Mouse (Mus musculus): ENCODE data around the gene Cops6. TPM values are rescaled to one million over a fixed set of nuclear protein-coding genes. Genes with fewer than 3 reads are reported as not detected.

The Cops6 gene
- total RNA-seq, 1 experiment from 2014 or later, result 14.2 TPM

- no peak for ATAC-seq (ENCODE audit: extremely low read depth, insufficient number of reproducible peaks, low FRiP score, poor library complexity, severe bottlenecking)
Observed at GRCm38 (mm10) chr5:138173217-138173616, 12.3 kb downstream of the Cops6 start.

- peak; percentile 62 for ATAC-seq (ENCODE audit: extremely low read depth, insufficient number of reproducible peaks, low FRiP score, poor library complexity, severe bottlenecking)
Observed at GRCm38 (mm10) chr5:138186950-138187638, 26.2 kb downstream of the Cops6 start, which contains the start of the genes Taf6 and Cnpy4. TSS of gene Taf6 (minus strand) at chr5:138187451. TSS of gene Cnpy4 (plus strand) at chr5:138187485.

- ATAC-seq (ENCODE audit: extremely low read depth, insufficient number of reproducible peaks, low FRiP score, poor library complexity, severe bottlenecking), result peak; percentile 76
Observed at GRCm38 (mm10) chr5:138187661-138188306, 26.9 kb downstream of the Cops6 start.

DNA sequence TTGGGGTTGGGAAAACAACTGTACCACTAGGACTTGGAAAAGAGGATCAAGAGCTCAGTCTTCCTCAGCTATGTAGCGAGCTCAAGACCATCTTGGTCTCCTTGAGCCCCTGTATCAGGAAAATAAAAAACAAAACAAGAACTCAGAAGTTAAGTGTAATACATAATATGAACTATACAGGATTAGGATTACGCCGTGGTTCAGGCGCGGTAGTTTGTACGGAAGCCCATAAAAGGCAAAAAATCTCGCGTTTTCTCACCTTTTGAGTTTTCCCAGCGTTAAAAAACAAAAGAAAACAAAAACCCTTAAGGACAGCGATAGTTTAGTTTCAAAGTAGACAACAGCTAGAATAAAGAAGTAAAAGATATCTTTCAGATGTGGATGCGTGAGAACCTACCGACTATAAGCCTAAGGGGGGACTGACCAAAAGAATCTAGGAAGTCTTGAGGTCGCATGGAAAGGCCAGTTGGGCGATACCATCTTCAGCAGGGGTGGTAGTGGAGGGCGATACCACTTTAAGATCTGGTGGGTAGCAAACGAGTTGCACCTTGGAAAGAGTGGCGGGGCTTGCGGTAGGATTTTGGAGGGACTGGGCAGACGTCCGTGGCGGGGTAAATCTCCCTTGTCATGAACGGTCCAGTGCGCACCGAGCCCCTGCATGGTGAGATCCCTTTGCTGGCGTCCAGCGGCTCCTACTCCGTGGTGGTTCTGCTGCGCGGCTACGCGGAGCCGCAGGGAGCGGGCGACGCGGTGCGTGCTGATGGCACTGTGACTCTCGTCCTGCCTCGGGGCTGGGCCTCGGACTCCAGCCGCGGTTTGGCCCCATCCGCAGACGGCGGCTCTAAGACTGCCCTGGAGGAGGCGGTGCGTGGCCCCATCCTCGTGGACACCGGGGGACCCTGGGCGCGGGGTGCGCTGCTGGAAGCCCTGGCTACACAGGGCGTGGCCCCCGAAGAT lies 33.2 kb downstream of the Cops6 start, which contains the start of gene Mblac1:
Gene Mblac1 (plus strand): TSS at position 544 of the 957 bp plus-strand sequence.
- peak; percentile 62; the same call in 1 of the 2 replicates for ATAC-seq (ENCODE audit: extremely low read depth, insufficient number of reproducible peaks, low FRiP score, poor library complexity, severe bottlenecking)

- no peak for ATAC-seq (ENCODE audit: extremely low read depth, insufficient number of reproducible peaks, low FRiP score, poor library complexity, severe bottlenecking)
Observed at GRCm38 (mm10) chr5:138194755-138195345, 34.0 kb downstream of the Cops6 start.

DNA sequence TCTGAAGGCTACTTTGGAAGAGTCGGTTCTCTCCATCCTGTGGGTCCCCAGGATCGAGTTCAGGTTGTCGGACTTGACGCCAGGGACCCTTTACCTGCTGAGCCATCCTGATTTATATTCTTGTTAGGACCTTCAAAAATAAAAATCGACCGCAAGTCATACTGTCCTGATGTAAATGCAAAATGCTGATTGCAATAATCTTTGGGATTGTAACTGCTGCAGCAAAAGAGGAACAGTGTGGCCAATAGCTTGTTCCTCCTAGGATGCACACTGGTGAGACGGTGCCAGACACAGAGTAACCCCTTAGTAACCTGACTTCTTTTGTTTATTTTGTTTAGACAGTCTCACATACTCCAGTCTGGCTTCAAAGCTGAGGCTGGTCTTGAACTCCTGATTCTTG lies 34.6 kb downstream of the Cops6 start:
- ATAC-seq (ENCODE audit: extremely low read depth, insufficient number of reproducible peaks, low FRiP score, poor library complexity, severe bottlenecking), result no peak

DNA sequence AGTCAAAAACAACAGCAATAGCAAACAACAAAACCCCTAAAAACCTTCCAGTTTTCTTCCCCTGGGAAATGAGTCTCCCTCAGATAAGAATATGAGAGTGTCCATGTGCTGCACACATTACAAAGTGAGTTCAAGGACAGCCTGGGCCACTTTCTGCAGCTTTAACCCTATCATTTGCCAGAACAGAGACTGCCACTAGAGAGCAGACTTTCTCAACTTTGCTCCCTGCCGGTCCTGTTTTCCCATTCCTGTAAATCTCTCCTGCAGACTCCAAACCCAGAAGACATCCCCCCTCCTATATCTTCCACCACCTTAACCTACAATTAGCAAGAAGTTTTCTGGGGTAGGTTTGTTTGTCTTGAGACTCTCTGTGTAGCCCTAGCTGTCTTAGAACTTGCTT lies 38.7 kb downstream of the Cops6 start:
- ATAC-seq (ENCODE audit: extremely low read depth, insufficient number of reproducible peaks, low FRiP score, poor library complexity, severe bottlenecking), result no peak

GRCm38 (mm10) chr5:138202086-138202485 lies 41.2 kb downstream of the Cops6 start:
- ATAC-seq (ENCODE audit: extremely low read depth, insufficient number of reproducible peaks, low FRiP score, poor library complexity, severe bottlenecking), result no peak

GRCm38 (mm10) chr5:138207253-138207652 lies 46.4 kb downstream of the Cops6 start:
- ATAC-seq (ENCODE audit: extremely low read depth, insufficient number of reproducible peaks, low FRiP score, poor library complexity, severe bottlenecking), result no peak

GRCm38 (mm10) chr5:138207873-138208272 lies 47.0 kb downstream of the Cops6 start:
- no peak for ATAC-seq (ENCODE audit: extremely low read depth, insufficient number of reproducible peaks, low FRiP score, poor library complexity, severe bottlenecking)

Other genes starting within 250 kb of the Cops6 start
- not detected in 2 replicates for gene Cyp3a13, start 239.5 kb upstream of the Cops6 start, total RNA-seq (2017)
- not detected in 2 replicates for gene Gjc3, start 198.0 kb upstream of the Cops6 start, total RNA-seq (2017)
- gene Azgp1, start 179.6 kb upstream of the Cops6 start, total RNA-seq (2017), result not detected in 2 replicates
- not detected in 2 replicates for gene Smok3a, start 139.8 kb upstream of the Cops6 start, total RNA-seq (2017)
- gene Smok3b, start 139.6 kb upstream of the Cops6 start, total RNA-seq (2017), result not detected in 2 replicates
- 0.35 TPM in 1 of 2 replicates, not detected in the other for gene Smok3c, start 107.9 kb upstream of the Cops6 start, total RNA-seq (2017)
- gene Zkscan1, start 76.0 kb upstream of the Cops6 start, total RNA-seq (2017), result 15.2 and 18.7 TPM in 2 replicates
- gene Zscan21, start 44.2 kb upstream of the Cops6 start, total RNA-seq (2017), result 8.5 and 11.5 TPM in 2 replicates
- gene Zfp113, start 5.3 kb upstream of the Cops6 start, total RNA-seq (2017), result 6.4 and 8.6 TPM in 2 replicates
- 18.4 and 20.3 TPM in 2 replicates for gene Ap4m1, start 10.9 kb downstream of the Cops6 start, total RNA-seq (2017)
- 86.1 and 89.7 TPM in 2 replicates for gene Mcm7, start 11.4 kb downstream of the Cops6 start, total RNA-seq (2017)
- gene Taf6, start 26.4 kb downstream of the Cops6 start, total RNA-seq (2017), result 26.5 and 26.7 TPM in 2 replicates
- gene Cnpy4, start 26.4 kb downstream of the Cops6 start, total RNA-seq (2017), result 26.9 and 31.3 TPM in 2 replicates
- gene Mblac1, start 33.2 kb downstream of the Cops6 start, total RNA-seq (2017), result 0.81 and 0.86 TPM in 2 replicates
- not detected in 2 replicates for gene Nxpe5, start 64.8 kb downstream of the Cops6 start, total RNA-seq (2017)
- 27.3 and 36.7 TPM in 2 replicates for gene Lamtor4, start 94.4 kb downstream of the Cops6 start, total RNA-seq (2017)
- 77.2 and 79.3 TPM in 2 replicates for gene BC037034, start 103.0 kb downstream of the Cops6 start, total RNA-seq (2017)
- 0.37 TPM in 1 of 2 replicates, not detected in the other for gene Gal3st4, start 111.8 kb downstream of the Cops6 start, total RNA-seq (2017)
- gene Gm43720, start 118.9 kb downstream of the Cops6 start, total RNA-seq (2017), result not detected in 2 replicates
- gene Gpc2, start 118.9 kb downstream of the Cops6 start, total RNA-seq (2017), result 3.8 and 4.3 TPM in 2 replicates
- 2.6 and 3.6 TPM in 2 replicates for gene Stag3, start 119.2 kb downstream of the Cops6 start, total RNA-seq (2017)
- not detected in 2 replicates for gene Pvrig, start 180.9 kb downstream of the Cops6 start, total RNA-seq (2017)